ENCODE assay signal across 18 mouse cellular contexts in the genomic region with DNA sequence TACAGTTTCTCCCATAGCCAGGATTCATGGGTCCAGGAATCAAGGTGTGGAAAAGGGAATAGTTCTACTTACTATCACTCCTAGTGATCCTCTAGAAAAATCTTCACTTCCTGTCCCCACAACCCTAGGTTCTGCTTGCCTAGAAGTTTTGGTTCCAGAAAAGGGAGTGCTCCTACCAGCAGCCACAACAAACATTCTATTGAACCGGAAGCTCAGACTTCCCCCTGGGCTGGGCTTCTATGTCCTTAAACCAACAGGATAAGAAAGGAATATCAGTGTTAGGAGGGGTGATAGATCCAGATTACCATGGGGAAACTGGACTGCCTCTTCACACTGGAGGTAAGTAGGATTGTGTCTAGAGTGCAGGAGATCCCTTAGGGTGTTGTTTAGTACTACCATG.
DNase-seq lines count a peak whose midpoint lies in the region; ATAC-seq and TF ChIP-seq lines count a peak whose summit lies in the region.
"Had no signal": no experiment of that assay in that cellular context is flagged by ENCODE, and none has a peak within 500 bp of the region (broad histone marks: within the 10 kb centered on the region; RNA-seq: fewer than 3 reads in every experiment).

No protein-coding gene starts in this region.

- peak overlapping the region; percentile 91 for H3K27ac ChIP-seq in bone marrow macrophage, adult 2 months (ENCODE audit: insufficient read depth, low read depth, low read length)
- H3K27ac ChIP-seq in brown adipose tissue, adult 24 weeks (replicated peaks; ENCODE audit: low read depth, low read length) = 0 out of 2 replicates have a peak overlapping the region, but pooled peaks have one; percentile 17
- 0 out of 2 replicates have a peak overlapping the region, but pooled peaks have one; percentile 8 for H3K27ac ChIP-seq in stomach, postnatal 0 days (replicated peaks)
- H3K27ac ChIP-seq: embryonic facial prominence, embryonic 12.5 days; forebrain, embryonic 15.5 days; heart, embryonic 15.5 days; hindbrain, embryonic 12.5 days; hindbrain, postnatal 0 days had no signal

- no peak overlapping the region for H3K4me2 ChIP-seq in stomach, postnatal 0 days (replicated peaks; ENCODE audit: low read depth)
- H3K4me2 ChIP-seq: embryonic facial prominence, embryonic 12.5 days; forebrain, embryonic 15.5 days; heart, embryonic 11.5 days; heart, embryonic 15.5 days; hindbrain, embryonic 12.5 days had no signal

- H3K36me3 ChIP-seq in stomach, postnatal 0 days (ENCODE audit: control insufficient read depth, insufficient read depth, low read length) = no peaks in the 10 kb centered on the region
- H3K36me3 ChIP-seq: embryonic facial prominence, embryonic 12.5 days; forebrain, embryonic 15.5 days; heart, embryonic 15.5 days had no signal

- TF ChIP-seq EP300 in stomach, postnatal 0 days (optimal IDR thresholded peaks at IDR 0.05) = no peak

- intact Hi-C loops in heart, postnatal 36 days (cut with DNase I) = loop anchor here (5.0 kb wide), 1 partner anchor 51 kb away; no protein-coding TSS in a partner anchor

- TF ChIP-seq POLR2A in bone marrow macrophage, adult 2 months (IDR thresholded peaks at IDR 0.05; ENCODE audit: borderline replicate concordance, low read depth, low read length) = no peak

- WGBS in stomach, postnatal 0 days = 72% methylated on average over 1 of the region's 1 CpGs

- no peaks in the 10 kb centered on the region for H3K27me3 ChIP-seq in stomach, postnatal 0 days (ENCODE audit: control insufficient read depth, insufficient read depth, low read length)
- H3K27me3 ChIP-seq: embryonic facial prominence, embryonic 12.5 days; forebrain, embryonic 15.5 days; heart, embryonic 15.5 days; hindbrain, embryonic 12.5 days had no signal

- H3K4me3 ChIP-seq in bone marrow macrophage, adult 2 months (ENCODE audit: insufficient read depth, low read length) = peak overlapping the region; percentile 19; the same call in 1 of the 2 replicates
- H3K4me3 ChIP-seq in brown adipose tissue, adult 24 weeks (ENCODE audit: insufficient read depth, low read depth, low read length) = no peak overlapping the region
- no peak overlapping the region for H3K4me3 ChIP-seq in stomach, postnatal 0 days (ENCODE audit: low read depth, low read length)
- H3K4me3 ChIP-seq: embryonic facial prominence, embryonic 12.5 days; forebrain, embryonic 15.5 days; heart, embryonic 15.5 days; hindbrain, embryonic 12.5 days had no signal

- TF ChIP-seq CTCF in bone marrow macrophage, adult 2 months (IDR thresholded peaks at IDR 0.05; ENCODE audit: low read depth, low read length) = no peak
- TF ChIP-seq CTCF in stomach, postnatal 0 days (IDR thresholded peaks at IDR 0.05; ENCODE audit: low read depth) = no peak

- H3K9ac ChIP-seq in stomach, postnatal 0 days (ENCODE audit: low read length) = no peak overlapping the region
- H3K9ac ChIP-seq: embryonic facial prominence, embryonic 12.5 days; forebrain, embryonic 15.5 days; heart, embryonic 15.5 days; hindbrain, embryonic 12.5 days had no signal

- peaks cover 33% of the 10 kb centered on the region for H3K4me1 ChIP-seq in bone marrow macrophage, adult 2 months (ENCODE audit: control insufficient read depth, insufficient read depth, low read length)
- peaks cover 14% of the 10 kb centered on the region for H3K4me1 ChIP-seq in brown adipose tissue, adult 24 weeks (ENCODE audit: control insufficient read depth, insufficient read depth, insufficient read length, low read length)
- no peaks in the 10 kb centered on the region for H3K4me1 ChIP-seq in stomach, postnatal 0 days (replicated peaks; ENCODE audit: control insufficient read depth, insufficient read depth)
- H3K4me1 ChIP-seq: embryonic facial prominence, embryonic 12.5 days; hindbrain, embryonic 12.5 days had no signal

- peak; percentile 50 for DNase-seq in heart, adult 8-10 months (ENCODE audit: low spot score)
- DNase-seq in heart, postnatal 36 days = no peak
- no peak for DNase-seq in stomach, postnatal 0 days (ENCODE audit: low spot score)
- DNase-seq in T-cell, adult 2 months (ENCODE audit: low spot score) = no peak
- DNase-seq: adrenal gland, adult 8-10 months; adrenal gland, postnatal 36 days; cerebellum, adult 11-12 months; cerebellum, adult 9-10 months; gastrocnemius, postnatal 14 days; heart, postnatal 4 days had no signal

- no peaks in the 10 kb centered on the region for H3K9me3 ChIP-seq in stomach, postnatal 0 days (ENCODE audit: control insufficient read depth, low read length)
- H3K9me3 ChIP-seq: embryonic facial prominence, embryonic 12.5 days; forebrain, embryonic 15.5 days; heart, embryonic 15.5 days; hindbrain, embryonic 12.5 days had no signal

- no peak for ATAC-seq in stomach, postnatal 0 days (ENCODE audit: low FRiP score, low TSS enrichment)
- ATAC-seq: forebrain, embryonic 15.5 days; hindbrain, postnatal 0 days had no signal

Comparison
In these comparisons a context has a peak if more than half of its experiments do, and no peak if none do; other contexts are left out.
1. H3K27ac ChIP-seq: peak in every context shown above with its lines; median percentile 91 in bone marrow macrophage, adult 2 months; 17 in brown adipose tissue, adult 24 weeks; 8 in stomach, postnatal 0 days.